Mouse (Mus musculus): Measurements from ENCODE around the gene Ssty1.
"Not testable (repeated sequence)": the region's sequence is repeated elsewhere in the genome, so short reads cannot be mapped to it uniquely, and the experiment has no call there.

Gene Ssty1

GRCm38 (mm10) chrY:18088816-18089215 lies at the start of gene Ssty1:
TSS of gene Ssty1 (plus strand) at chrY:18089116.
- DNase-seq (ENCODE audit: low read depth in 1 of 2, low spot score in 2 of 2) = not testable (repeated sequence)

- DNase-seq (ENCODE audit: low read depth in 1 of 2, low spot score in 2 of 2) = not testable (repeated sequence)
These were observed 27.2 kb upstream of the Ssty1 start, which contains the start of gene Gm21764 for GRCm38 (mm10) chrY:18061712-18062111. TSS of gene Gm21764 (minus strand) at chrY:18061812.
